Mouse (Mus musculus): Measurements from ENCODE around the gene Cd8b1.
"Not testable (repeated sequence)": the region's sequence is repeated elsewhere in the genome, so short reads cannot be mapped to it uniquely, and the experiment has no call there.

Gene Cd8b1

DNA sequence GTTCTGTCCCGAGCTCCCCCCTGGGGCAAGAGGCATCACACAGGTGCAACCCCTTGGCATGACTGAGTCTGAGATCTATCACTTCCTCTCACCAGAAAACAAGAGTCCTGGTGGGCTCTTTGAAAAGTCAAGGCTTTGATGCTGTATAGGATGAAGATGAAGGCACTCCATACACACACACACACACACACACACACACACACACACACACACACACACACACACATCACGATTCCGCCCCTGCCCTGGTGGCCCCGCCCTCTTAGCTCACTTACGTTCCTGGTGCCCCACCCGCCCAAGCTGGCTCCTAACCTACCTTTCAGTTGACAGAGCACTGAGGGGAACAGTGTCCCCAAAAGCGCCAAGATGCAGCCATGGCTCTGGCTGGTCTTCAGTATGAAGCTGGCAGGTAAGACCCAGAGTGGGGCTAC is at the start of gene Cd8b1:
Gene Cd8b1, plus strand, starts transcription at position 298 of the 431 bp plus-strand sequence.
- DNase-seq (ENCODE audit: low spot score in 2 of 2): peak; percentile 92 to 95

DNA sequence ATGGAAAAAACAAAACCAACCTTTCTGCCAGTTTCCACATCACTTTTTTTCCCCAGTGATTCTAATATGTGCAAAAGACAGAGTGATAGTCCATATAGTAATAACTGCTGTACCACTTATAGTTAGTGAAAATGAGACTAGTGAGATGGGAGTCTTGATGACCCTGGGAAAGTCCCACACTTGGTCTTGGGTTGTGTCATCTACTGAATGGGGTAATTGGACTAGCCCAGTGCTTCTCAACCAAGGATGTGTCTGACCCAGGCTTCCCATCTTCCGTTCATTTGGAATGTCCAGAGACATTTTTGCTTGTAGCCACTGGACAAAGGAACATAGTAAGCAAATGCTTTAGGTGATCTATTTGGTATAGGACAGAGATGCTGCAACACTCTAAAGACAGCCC is 48.9 kb upstream of the Cd8b1 start:
- no peak for DNase-seq (ENCODE audit: low spot score in 2 of 2)

DNA sequence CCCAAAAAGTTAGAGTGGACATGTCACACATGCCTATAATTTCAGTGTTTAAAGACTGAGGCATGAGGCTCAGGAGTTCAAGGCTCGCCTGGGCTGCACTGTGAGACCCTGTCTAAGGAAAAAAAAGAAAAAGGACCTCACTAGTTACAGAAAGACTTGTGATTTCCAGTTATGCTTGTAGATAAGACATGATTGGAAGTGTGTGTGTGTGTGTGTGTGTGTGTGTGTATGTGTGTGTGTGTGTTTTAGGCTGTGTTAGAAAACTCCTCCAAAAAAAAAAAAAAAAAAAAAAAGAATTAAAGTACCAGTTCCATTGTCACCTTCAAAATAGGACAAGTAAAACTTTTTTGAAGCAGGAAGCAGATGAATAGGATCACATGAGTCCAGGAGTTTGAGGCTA is 48.0 kb upstream of the Cd8b1 start:
- no peak for DNase-seq (ENCODE audit: low spot score in 2 of 2)

DNA sequence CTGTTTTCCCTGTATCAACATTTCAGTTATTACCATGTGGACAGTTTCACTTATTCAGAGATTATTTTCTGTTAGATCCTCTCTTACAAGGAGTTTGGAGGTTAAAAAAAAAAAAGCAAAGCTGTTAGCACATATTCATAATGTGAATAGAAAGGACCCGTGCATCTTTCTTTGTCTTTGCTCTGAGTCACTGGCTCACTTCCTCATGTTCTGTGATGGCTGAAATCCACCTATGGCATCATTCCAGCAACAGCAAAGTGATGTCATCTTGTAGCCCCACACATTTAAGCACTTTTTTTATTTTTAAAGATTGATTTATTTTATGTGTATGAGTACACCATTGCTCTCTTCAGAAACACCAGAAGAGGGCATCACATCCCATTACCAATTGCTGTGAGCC is 43.2 kb upstream of the Cd8b1 start:
- no peak for DNase-seq (ENCODE audit: low spot score in 2 of 2)

DNA sequence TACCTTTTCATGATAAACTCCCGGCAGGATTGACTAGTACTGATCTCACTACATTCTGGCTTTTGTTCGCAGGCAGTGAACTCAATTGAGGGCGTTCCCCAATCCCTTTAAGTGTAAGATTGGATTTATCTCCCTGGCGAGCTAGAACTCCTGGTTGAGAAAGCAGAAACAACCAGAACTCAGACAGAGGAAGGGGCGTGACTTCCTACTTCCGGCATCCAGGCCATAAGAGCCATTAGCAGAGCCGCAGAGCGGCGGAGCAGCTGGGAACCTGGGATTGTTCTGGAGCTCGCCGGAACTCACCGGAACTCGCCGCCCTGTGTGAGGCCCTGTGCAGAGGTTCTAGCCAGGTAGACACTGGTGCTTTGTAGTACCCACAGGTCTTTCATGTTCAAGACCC is 29.1 kb upstream of the Cd8b1 start:
- no peak for DNase-seq (ENCODE audit: low spot score in 2 of 2)

DNA sequence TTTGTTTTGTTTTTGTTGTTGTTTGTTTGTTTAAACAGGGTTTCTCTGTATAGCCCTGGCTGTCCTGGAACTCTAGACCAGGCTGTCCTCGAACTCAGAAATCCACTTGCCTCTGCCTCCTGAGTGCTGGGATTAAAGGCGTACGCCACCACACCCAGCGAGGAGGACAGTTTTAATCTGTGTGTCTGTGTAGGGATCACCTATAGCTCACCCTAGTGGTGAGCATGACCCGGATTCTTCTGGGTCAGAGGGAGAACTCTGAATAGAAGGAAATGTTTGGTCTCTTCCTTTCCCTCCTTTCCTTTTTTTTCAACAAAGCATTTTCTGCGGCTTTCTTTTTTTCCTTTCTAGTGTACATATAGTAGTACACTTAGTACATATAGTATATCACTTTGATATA is 27.3 kb upstream of the Cd8b1 start:
- no peak for DNase-seq (ENCODE audit: low spot score in 2 of 2)

DNA sequence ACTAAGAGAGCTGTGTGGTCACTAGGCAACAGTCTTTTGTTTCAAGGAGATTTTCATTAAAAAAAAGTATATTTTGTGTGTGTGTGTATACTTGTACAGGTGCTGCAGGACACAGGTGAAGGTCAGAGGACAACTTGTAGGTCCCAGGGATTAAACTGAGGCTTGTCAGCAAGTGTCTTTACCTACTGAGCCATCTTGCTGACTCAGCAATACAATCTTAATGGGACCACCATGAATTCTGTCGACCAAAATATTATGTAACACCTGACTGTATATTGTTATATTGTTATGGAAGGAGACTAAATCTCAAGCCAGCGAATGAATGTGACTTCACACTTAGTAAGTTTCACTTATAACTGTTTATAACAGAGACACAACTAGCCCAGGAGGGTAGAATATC is 24.5 kb upstream of the Cd8b1 start:
- no peak for DNase-seq (ENCODE audit: low spot score in 2 of 2)

DNA sequence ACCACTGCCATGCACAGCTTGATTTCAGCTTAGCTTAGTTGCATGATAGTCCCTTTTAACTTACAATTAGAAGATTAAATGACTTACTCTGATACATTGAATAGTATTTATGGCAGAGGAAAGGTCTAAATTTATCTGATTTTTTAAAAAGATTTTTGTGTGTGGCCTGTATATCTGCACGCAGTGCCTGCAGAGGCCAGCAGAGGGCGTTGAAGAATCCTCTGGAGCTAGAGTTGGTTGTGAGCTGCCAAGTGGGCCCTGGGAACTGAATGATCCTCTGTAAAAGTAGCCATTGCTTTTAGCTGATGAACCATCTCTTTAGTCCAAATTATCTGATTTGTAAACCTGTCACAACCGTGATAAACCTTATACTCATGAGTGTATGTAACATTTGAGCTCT is 23.8 kb upstream of the Cd8b1 start:
- peak in 1 of 2 experiments; percentile 63 for DNase-seq (ENCODE audit: low spot score in 2 of 2)

DNA sequence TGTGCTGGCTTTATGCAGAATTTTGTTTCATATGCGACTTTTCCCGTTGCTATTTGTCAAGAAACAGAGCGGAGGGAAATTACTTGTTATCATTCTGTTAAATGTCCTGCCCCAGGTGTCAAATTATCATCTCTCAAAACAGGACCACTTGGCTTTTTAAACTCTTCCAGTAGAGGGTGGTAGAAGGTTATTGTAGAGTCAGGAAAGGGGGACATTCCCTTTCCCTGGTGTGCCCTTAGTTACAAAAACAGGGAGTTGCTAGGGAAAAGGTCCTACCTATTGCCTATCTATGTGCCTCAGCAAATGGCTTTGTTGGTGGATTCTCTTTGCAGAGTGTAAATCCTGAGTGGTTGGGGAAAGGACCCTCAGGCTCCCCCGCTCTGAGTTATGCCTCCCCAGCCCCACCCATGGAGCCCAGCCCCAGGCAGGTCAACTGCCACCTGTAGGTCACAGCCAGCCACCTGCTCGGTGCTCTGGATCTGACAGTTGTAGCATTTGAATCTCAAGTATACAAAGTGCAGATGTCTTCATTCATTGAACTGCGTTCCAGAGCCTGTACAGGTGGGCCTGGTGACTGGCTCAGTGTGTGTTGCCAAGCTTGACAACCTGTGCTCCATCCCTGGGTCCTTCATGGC is 20.4 kb upstream of the Cd8b1 start:
- DNase-seq (ENCODE audit: low spot score in 2 of 2): peak; percentile 84 to 92

DNA sequence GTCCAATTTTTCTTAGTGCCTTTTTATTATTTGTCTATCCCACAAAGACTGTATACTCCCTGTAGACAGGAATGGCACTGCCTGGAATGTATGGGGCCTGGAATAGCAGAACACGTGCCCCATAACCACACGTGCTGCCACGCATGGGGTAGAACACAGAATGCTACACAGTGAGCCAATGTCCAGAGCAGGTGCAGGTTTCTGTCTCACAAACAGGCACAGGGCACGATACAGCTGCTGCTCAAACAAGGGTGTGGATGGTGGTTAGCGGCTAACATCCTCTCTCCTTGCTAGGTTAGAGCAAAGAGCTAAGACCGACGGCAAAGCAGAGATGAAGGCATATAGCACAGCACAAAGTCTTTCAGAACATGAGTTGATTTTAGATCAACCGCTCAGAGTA is 15.1 kb upstream of the Cd8b1 start:
- peak; percentile 76 to 83 for DNase-seq (ENCODE audit: low spot score in 2 of 2)

DNA sequence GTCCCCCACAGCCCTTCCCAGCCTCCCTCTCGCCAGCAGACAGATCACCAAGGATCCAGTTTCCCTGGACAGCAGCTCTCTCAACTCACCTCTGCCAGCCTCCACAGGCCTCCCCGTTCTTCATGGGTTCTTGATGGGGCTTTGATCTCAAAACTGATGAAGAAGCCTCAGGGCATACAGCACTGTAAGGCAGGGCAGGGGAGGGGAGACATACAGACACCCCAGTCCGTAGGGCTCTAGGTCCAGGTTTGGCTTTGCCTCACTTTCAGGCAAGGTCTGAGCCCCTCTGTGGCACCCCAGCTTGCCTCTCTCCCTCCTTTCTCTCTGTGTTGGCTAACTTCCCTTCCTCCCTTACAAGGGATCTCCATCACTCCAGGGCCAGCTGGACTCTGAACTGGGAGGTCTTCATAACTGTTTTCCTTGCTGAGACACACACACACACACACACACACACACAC is 733 bp upstream of the Cd8b1 start, which contains the start of gene Smyd1:
Gene Smyd1, minus strand, starts transcription at position 408 of the 458 bp plus-strand sequence.
- DNase-seq (ENCODE audit: low spot score in 2 of 2): peak in 1 of 2 experiments; percentile 29

DNA sequence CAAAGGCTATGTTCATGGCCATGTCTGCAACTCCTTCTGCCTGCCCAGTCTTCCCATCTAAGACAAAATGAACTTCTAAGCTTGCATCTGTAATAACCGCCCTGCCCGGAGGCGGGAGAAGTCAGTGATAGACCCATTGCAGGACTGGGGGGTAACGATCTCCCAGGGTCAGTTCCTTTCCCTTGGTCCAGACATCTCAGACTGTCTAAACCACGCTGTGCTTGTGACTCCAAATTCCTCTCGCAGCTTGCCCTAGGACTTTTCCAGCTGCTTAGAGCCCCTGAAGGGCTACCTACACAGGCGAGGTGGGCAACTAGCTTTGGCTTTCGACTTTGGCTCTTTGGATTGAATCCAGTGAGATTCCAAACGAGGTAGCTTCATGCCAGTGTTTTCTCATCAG is 2.2 kb downstream of the Cd8b1 start:
- no peak for DNase-seq (ENCODE audit: low spot score in 2 of 2)

DNA sequence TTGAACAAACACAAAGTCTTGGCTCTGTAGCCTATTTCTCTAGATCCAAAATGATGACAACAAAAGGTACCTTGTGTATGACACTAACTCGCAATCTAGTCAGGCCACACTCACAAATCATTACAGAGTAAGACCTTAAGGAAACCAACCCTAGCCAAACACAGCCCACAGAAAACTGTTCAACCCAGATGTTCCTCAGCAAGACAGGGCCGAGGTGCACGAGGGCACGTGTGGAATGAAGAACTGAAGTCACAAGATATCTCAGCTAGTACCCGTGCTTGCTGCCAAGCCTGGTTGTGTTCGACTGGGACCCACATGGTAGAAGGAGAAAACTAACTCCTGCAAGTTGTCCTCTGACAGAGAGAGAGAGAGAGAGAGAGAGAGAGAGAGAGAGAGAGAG is 7.3 kb downstream of the Cd8b1 start:
- DNase-seq (ENCODE audit: low spot score in 2 of 2): no peak

DNA sequence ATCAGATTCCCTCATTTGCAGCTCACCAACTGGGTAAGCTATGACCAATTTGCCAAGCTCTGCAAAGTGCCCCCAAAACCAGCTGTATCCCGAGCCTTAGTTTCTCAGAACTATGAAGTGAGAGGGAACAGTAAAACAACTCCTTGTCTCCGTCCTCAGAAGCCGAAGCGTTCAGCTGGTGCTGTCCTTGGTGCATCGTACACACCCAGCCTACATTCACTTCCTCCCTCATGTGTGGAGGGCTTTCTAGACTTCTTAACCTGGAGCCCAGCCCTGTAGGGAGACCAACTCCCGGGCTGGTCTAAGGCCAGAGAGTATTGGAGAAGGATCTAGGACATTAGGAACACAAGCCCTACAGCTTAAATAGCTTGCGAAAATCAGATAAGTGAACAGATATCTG is 7.9 kb downstream of the Cd8b1 start:
- DNase-seq (ENCODE audit: low spot score in 2 of 2): no peak

DNA sequence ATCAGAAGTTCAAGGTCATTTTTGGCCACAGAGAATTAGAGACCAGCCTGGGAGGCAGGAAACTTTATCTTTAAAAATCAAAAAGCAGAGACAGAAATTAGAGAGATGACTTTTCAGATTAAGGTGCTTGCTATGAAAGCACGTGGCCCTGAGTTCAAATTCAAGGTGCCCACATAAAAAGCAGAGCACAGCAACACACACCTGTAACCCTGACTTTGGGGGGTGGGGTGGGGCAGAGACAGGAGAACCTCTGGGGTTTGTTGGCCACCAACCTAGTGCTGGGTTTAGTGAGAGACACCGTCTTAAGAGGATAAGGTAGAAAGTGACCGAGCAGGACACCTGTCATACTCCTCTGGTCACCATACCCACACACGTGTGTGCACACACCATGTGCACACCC is 8.9 kb downstream of the Cd8b1 start:
- not testable (repeated sequence) for DNase-seq (ENCODE audit: low spot score in 2 of 2)

DNA sequence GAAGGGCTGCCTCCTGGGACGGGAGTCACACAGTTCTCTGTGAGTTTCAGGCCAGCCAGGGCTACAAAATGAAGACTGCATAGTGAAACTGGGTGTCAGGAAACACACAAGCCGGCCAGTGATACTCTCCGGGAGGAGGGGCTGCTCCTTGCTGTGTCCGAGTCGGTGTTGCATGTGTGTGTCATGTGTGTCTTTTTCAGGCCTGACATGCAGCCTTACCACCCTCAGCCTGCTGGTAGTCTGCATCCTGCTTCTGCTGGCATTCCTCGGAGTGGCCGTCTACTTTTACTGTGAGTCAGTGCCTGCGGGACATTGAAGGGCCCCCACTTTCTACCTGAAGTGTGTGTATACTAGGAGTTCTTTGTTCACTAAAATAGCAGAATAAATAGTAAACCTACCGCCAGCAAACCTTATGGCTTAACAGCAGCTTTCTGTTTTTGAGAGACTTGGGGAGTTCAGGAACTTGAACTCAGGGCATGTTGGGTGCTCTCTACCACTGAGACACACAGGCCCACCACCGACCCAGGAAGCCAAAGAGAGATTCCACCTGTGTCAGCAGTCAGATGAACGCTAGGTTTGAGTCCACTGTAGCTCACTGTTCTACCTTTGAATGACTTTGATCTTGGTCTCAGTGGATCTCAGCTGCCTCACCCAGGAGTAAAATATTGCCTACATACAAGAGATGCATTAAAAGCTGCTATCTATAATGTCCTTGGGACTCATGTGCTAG is 9.8 kb downstream of the Cd8b1 start:
- DNase-seq (ENCODE audit: low spot score in 2 of 2): no peak

DNA sequence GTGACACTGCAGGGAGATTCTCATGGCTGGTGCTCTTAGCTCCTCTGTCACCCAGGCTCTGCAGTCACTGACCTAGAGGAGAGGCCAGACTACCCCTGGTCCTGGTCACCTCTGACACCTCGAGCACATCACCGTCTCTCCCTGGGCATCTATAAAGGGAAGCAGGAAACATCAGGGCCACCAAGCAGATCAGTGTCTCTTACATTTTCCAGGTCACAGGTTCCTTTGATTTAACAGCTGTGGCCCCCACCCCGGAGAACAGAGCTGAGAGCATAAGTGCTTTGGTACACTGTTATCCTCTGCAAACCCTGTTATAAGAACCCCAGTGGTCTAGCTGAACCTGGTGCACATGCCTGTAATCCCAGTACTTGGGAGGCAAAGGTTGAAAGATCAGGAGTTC is 10.4 kb downstream of the Cd8b1 start:
- no peak for DNase-seq (ENCODE audit: low spot score in 2 of 2)

DNA sequence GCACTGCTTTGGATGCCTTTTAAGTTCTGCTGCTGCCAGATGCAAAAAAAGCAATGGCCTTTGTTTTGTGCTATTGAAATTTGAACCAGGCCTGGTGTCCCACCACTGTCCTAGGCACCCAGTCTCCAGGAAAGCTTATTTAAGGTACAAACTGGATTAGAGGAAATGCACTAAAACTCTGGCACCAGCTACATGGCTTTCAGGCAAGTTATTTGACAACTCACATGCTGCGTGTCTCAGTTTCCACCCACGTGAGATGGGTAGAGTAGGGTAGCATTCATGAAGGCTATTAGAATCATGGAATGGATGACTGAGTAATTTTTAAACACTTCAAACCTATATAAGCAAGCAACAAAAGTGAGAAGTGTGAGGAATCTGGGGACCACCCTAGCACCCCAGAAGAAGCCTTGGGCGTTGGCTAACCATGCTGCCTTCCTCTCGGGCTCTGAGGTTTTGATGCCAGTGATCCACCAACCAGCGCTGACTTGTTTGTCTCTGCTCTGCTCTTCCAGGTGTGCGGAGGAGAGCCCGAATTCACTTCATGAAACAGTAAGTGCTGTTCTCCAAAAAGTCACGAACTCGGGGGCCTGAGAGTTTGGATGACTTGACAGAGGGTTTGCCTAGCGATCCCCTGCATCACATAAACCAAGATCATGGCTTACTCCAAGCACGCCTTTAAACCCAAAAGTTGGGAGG is 11.1 kb downstream of the Cd8b1 start:
- DNase-seq (ENCODE audit: low spot score in 2 of 2): peak; percentile 72 to 74

DNA sequence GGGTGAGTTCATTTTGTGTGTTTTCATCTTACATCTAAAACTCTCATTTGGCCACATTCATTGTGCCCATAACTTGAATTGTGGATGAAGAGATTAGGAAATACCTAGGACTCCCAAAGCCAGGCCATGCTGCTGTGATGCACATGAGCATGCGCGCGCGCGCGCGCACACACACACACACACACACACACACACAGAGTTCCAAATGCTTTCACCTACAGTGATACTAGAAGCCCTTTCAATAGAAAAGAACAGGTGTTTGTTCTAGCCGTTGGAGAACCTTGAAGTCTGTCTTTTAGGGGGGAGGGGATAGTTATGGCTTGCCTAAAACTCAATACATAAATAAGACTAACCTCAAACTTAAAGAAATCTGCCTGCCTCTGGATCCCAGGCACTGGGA is 15.1 kb downstream of the Cd8b1 start:
- peak in 1 of 2 experiments; percentile 67 for DNase-seq (ENCODE audit: low spot score in 2 of 2)

DNA sequence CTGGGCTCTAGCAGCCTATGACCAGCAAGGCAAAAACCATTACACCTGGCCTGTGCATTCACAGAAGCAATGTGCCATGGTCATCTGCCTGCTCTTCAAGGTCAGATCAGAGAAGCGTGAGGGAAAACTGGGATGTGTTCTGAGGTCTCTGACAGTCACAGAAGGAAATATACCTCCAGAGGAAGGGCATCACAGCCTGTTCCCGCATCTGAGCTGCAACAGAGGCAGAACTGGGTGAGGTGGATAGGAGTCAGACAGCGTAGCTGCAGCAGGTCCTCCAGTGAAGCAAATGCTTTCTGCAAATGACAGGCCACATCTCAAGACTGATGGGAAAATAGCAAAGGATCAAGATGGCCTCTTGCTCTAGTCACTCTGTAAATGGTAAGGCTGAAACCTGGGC is 16.4 kb downstream of the Cd8b1 start:
- DNase-seq (ENCODE audit: low spot score in 2 of 2): peak in 1 of 2 experiments; percentile 38

DNA sequence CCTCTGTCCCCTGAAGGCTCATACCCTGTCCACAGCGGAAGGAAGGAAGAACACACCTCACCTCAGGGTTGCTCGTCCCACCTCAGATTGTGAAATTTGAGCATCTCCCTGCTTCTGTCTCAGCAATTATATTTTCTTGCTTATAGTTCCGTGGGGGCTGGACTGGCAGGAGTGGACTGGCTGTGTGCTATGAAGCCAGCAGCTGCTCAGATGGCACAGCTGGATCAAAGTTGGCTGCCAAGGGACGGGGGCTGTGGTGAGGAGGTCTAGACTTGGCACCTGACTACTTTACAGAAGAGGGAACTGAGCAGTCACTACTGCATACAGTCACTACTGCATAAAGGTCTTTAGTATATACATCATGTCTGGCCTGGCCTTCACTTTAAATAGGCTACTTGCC is 16.8 kb downstream of the Cd8b1 start:
- peak in 1 of 2 experiments; percentile 68 for DNase-seq (ENCODE audit: low spot score in 2 of 2)

DNA sequence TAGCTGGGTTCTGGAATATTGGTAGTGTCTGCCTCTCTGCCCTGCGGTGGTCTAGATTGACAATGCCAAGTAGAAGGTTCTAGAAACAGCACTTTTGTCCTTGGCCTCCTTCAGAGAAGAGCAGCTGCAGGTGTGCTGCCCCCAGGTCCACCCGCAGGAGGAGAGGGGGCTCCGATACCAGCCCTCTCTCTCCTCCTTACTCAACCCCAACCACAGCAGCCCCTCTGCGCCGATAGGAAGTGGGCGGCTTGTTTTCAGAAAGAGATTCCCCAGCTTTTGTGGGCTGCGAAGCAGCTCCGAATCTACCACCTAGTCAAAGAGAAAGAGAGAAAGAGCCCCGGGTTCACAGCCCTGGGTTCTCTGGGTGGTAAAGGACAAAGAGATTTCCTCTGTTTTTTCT is 18.6 kb downstream of the Cd8b1 start:
- peak; percentile 88 to 92 for DNase-seq (ENCODE audit: low spot score in 2 of 2)

DNA sequence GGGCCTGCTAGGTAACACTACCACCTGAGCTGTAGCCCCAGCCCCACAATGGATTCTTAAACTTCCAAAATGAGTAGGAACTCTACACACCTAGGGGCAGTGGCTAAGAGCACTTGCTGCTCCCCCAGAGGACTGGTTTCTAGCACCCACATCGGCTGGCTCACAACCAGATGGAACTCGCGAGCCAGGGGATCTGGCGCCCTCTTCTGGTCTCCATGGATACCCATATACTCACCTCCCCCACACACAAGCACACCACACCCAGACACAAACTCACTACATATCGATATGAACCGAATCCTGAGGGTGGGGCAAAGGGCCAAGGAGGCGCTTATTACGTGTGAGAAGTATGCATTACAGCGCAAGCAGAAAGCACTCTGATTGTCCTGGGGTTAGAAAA is 25.4 kb downstream of the Cd8b1 start:
- DNase-seq (ENCODE audit: low spot score in 2 of 2): no peak

Data from thymus, postnatal 10 days (tissue).